Mouse (Mus musculus): ENCODE measurements around the gene Tfdp1. TPM values are rescaled to one million over a fixed set of nuclear protein-coding genes. Genes with fewer than 3 reads are reported as not detected.

Gene Tfdp1
- polyA plus RNA-seq, 1 experiment: 76.6 TPM

GRCm38 (mm10) chr8:13404666-13405131 lies 66.1 kb downstream of the Tfdp1 start, which contains the start of gene Grk1:
TSS of gene Grk1 (plus strand) at chr8:13405081.
- Histone ChIP-seq H3K4me3 (ENCODE audit: insufficient read depth, low read length) (no peak within 1 kb of the TSS), H3K4me1 (ENCODE audit: control insufficient read depth, insufficient read depth, low read length) (no peaks in the 10 kb centered on the region)
- no peak for TF ChIP-seq POLR2A (IDR thresholded peaks at IDR 0.05; ENCODE audit: extremely low read depth, insufficient read depth, low read length)
- no peak for TF ChIP-seq CTCF (IDR thresholded peaks at IDR 0.05; ENCODE audit: extremely low read depth, insufficient read depth, low read length)

DNA sequence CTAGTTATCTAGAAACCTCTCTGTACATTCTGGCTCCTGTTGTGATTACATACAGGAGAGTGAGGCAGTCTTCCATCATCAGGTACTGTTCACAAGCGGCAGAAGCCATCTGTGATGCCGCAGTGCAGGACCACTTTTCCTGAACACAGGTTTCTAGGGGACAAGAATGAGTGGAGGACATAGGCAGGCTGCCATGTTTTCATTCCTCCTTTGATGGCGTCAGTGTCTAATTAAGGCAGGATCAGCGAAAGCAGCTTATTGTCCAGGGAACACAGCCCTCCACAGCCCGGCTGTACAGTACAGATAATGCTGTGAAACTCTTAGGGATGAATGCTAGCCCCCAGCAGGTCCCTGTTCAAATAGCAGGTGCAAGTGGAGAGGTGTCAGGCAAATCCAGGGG lies 67.5 kb downstream of the Tfdp1 start:
- no peak overlapping the region for H3K27ac ChIP-seq (ENCODE audit: insufficient read depth, low read length)
- no peak overlapping the region for H3K4me3 ChIP-seq (ENCODE audit: insufficient read depth, low read length)
- TF ChIP-seq CTCF (IDR thresholded peaks at IDR 0.05; ENCODE audit: extremely low read depth, insufficient read depth, low read length) (no peak), POLR2A (IDR thresholded peaks at IDR 0.05; ENCODE audit: extremely low read depth, insufficient read depth, low read length) (no peak)
- no peaks in the 10 kb centered on the region for H3K4me1 ChIP-seq (ENCODE audit: control insufficient read depth, insufficient read depth, low read length)

More at GRCm38 (mm10) chr8:13404666-13405131, 66.1 kb downstream of the Tfdp1 start, which contains the start of gene Grk1:
- no peak within 1 kb of the TSS for H3K27ac ChIP-seq (ENCODE audit: insufficient read depth, low read length)

- no peaks in the 10 kb centered on the region for H3K4me1 ChIP-seq (ENCODE audit: control insufficient read depth, insufficient read depth, low read length)
- no peak overlapping the region for H3K4me3 ChIP-seq (ENCODE audit: insufficient read depth, low read length)
- TF ChIP-seq POLR2A (IDR thresholded peaks at IDR 0.05; ENCODE audit: extremely low read depth, insufficient read depth, low read length) (no peak), CTCF (IDR thresholded peaks at IDR 0.05; ENCODE audit: extremely low read depth, insufficient read depth, low read length) (peak; percentile 92)
These were observed 73.0 kb downstream of the Tfdp1 start for GRCm38 (mm10) chr8:13411597-13411996.

DNA sequence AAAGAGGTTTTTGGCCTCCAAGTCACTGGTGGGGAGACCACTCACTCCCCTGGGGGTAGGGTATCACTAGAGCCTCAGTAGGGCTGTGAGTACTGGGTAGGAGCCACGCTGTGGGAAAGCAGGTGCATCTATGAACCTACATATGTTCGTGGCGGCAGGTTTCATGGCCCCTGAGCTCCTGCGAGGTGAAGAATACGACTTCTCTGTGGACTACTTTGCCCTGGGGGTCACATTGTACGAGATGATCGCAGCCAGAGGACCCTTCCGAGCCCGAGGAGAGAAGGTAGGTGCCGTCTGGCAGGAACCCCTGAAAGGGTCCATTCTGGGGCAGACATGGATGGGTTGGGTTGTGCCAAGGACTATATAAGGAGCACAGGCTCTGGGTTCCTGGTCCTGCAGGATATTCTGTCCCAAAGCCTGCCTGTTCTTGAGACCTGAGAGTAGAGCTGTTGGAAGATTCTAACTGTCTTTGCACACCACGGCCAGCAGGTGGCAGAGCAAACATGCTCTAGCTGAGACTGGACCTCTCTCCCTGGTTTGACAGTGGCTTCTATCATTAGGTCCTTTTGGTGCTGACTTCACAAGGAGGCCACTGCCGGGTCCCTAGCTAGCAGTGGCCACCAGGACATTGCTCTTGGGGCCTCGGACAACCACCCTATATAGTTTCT lies 74.5 kb downstream of the Tfdp1 start:
- no peaks in the 10 kb centered on the region for H3K4me1 ChIP-seq (ENCODE audit: control insufficient read depth, insufficient read depth, low read length)
- H3K27ac ChIP-seq (ENCODE audit: insufficient read depth, low read length): no peak overlapping the region
- no peak overlapping the region for H3K4me3 ChIP-seq (ENCODE audit: insufficient read depth, low read length)
- TF ChIP-seq CTCF (IDR thresholded peaks at IDR 0.05; ENCODE audit: extremely low read depth, insufficient read depth, low read length) (peak; percentile 90), POLR2A (IDR thresholded peaks at IDR 0.05; ENCODE audit: extremely low read depth, insufficient read depth, low read length) (no peak)

More at GRCm38 (mm10) chr8:13411597-13411996, 73.0 kb downstream of the Tfdp1 start:
- no peak overlapping the region for H3K27ac ChIP-seq (ENCODE audit: insufficient read depth, low read length)

DNA sequence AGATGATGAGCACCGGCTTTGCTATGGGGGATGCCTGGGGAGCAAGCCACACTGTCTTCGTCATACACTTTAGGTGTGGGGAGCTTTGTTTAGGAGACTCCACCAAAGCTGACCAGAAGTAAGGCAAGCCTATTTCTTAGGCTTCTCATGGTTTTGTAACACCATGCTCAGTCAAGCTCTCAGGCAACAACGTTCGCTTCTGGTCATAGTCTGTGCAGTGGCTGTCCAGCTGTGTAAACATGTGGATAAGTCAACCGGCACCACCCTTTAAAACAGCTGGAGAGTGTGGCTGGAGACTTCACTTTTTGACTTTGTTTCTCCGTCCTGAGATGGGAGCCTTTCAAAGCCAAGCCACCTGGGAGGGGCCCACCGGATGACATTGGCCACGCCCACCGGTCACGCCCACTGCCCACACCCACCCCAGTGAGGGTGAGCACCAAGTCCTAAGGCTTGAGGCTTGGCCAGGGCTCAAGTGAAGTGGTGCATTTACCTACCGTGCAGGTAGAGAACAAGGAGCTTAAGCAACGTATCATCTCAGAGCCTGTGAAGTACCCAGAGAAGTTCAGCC lies 75.4 kb downstream of the Tfdp1 start:
- no peak overlapping the region for H3K4me3 ChIP-seq (ENCODE audit: insufficient read depth, low read length)
- H3K27ac ChIP-seq (ENCODE audit: insufficient read depth, low read length): no peak overlapping the region
- no peak for TF ChIP-seq POLR2A (IDR thresholded peaks at IDR 0.05; ENCODE audit: extremely low read depth, insufficient read depth, low read length)
- TF ChIP-seq CTCF (IDR thresholded peaks at IDR 0.05; ENCODE audit: extremely low read depth, insufficient read depth, low read length): no peak

DNA sequence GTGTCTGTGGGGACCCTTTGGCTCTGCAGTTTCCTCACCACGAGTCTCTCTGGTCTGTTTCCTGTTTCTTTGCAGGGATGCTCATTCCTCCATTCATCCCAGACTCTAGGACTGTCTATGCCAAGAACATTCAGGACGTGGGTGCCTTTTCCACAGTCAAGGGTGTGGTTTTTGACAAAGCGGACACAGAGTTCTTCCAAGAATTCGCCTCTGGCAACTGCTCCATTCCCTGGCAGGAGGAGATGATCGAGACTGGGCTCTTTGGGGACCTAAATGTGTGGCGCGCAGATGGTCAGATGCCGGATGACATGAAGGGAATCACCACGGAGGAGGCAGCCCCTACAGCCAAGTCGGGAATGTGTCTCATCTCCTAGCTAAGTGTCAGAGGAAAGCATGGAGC lies 77.3 kb downstream of the Tfdp1 start:
- no peak overlapping the region for H3K4me3 ChIP-seq (ENCODE audit: insufficient read depth, low read length)
- TF ChIP-seq POLR2A (IDR thresholded peaks at IDR 0.05; ENCODE audit: extremely low read depth, insufficient read depth, low read length): no peak
- TF ChIP-seq CTCF (IDR thresholded peaks at IDR 0.05; ENCODE audit: extremely low read depth, insufficient read depth, low read length): no peak

More for the DNA sequence above, 75.4 kb downstream of the Tfdp1 start:
- H3K4me1 ChIP-seq (ENCODE audit: control insufficient read depth, insufficient read depth, low read length): no peaks in the 10 kb centered on the region

DNA sequence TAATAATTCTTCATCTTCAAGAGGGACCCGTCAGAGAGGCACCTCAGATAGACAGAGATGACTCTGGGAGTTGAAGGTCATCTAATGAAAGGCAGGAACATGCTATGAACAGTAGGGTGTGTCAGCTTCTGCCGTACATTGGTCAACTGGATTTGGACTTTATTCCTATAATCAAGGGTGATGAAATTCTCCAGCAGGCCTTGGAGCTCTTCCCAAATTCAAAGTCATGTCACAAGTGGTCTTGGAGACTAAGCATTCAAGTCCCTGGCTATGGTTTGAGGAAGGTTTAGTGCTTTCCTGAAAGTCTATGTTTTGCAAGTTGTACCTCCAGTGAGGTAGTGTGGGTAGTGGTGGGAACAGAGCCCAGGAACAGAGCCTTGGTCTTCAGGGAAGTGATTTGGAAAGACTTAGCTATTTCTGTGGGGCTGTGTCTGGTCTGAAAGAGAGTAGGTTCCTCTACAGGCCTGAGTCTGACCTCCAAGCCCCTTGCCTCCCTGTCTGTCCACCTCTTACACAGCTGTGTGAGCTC lies 80.6 kb downstream of the Tfdp1 start:
- Histone ChIP-seq H3K4me3 (ENCODE audit: insufficient read depth, low read length) (no peak overlapping the region), H3K27ac (ENCODE audit: insufficient read depth, low read length) (no peak overlapping the region), H3K4me1 (ENCODE audit: control insufficient read depth, insufficient read depth, low read length) (peaks cover 2% of the 10 kb centered on the region; the same call in 1 of the 2 replicates)
- TF ChIP-seq CTCF (IDR thresholded peaks at IDR 0.05; ENCODE audit: extremely low read depth, insufficient read depth, low read length) (no peak), POLR2A (IDR thresholded peaks at IDR 0.05; ENCODE audit: extremely low read depth, insufficient read depth, low read length) (no peak)

More for the DNA sequence above, 77.3 kb downstream of the Tfdp1 start:
- no peaks in the 10 kb centered on the region for H3K4me1 ChIP-seq (ENCODE audit: control insufficient read depth, insufficient read depth, low read length)
- no peak overlapping the region for H3K27ac ChIP-seq (ENCODE audit: insufficient read depth, low read length)

DNA sequence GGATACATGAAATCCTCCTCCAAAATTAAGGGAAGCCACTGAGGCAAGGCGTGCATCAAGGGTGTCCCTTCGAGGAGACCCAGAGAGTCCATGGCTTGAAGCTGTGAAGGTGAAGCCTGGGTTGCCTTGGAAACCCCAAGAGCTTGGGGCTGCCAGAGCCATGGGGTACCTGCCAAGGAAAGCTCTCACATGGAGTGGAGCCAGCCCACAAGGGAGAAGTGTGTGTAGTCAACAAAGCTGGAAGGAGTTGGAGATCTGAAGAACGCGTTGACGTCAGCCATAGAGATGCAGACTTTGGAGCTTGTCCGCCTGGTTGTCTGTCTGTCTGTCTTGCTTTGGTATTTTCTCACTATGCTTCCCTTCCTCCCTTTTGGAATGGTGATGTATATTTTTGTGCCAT lies 82.4 kb downstream of the Tfdp1 start:
- no peak for TF ChIP-seq CTCF (IDR thresholded peaks at IDR 0.05; ENCODE audit: extremely low read depth, insufficient read depth, low read length)

DNA sequence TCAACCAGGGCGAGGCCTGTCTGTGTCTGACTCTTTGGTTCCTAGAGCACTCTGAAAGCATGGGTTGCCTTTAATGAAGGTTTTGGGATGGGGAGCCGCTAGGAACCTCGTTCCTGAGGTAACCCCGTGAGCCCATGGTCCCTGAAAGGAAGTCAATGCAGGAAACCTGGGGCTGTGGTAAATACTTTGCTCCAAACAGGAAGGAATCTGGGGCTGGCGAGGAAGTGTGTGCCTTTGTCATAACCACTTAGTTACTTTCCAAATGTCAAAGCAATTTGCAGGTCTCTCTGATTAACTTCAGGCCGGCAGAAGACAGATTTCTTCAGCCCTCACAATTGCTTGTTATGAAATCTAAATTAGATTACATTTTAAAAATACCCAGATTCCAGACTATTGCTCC lies 88.8 kb downstream of the Tfdp1 start:
- H3K4me3 ChIP-seq (ENCODE audit: insufficient read depth, low read length): no peak overlapping the region
- H3K4me1 ChIP-seq (ENCODE audit: control insufficient read depth, insufficient read depth, low read length): peaks cover 2% of the 10 kb centered on the region; the same call in 1 of the 2 replicates
- no peak overlapping the region for H3K27ac ChIP-seq (ENCODE audit: insufficient read depth, low read length)
- TF ChIP-seq POLR2A (IDR thresholded peaks at IDR 0.05; ENCODE audit: extremely low read depth, insufficient read depth, low read length) (no peak), CTCF (IDR thresholded peaks at IDR 0.05; ENCODE audit: extremely low read depth, insufficient read depth, low read length) (no peak)

More for the DNA sequence above, 82.4 kb downstream of the Tfdp1 start:
- no peak overlapping the region for H3K27ac ChIP-seq (ENCODE audit: insufficient read depth, low read length)
- no peak overlapping the region for H3K4me3 ChIP-seq (ENCODE audit: insufficient read depth, low read length)
- H3K4me1 ChIP-seq (ENCODE audit: control insufficient read depth, insufficient read depth, low read length): peaks cover 2% of the 10 kb centered on the region; the same call in 1 of the 2 replicates

Other genes starting within 250 kb of the Tfdp1 start
- 32.8 and 36.1 TPM in 2 replicates for gene Pcid2, start 233.3 kb upstream of the Tfdp1 start, polyA plus RNA-seq (2012; rRNA removed)
- gene Cul4a, start 233.1 kb upstream of the Tfdp1 start, polyA plus RNA-seq (2012; rRNA removed): 45.5 and 46.9 TPM in 2 replicates
- gene Lamp1, start 179.6 kb upstream of the Tfdp1 start, polyA plus RNA-seq (2012; rRNA removed): 425 and 453 TPM in 2 replicates
- gene Grtp1, start 138.1 kb upstream of the Tfdp1 start, polyA plus RNA-seq (2012; rRNA removed): 6.5 and 6.7 TPM in 2 replicates
- gene Adprhl1, start 84.6 kb upstream of the Tfdp1 start, polyA plus RNA-seq (2012; rRNA removed): 0.38 and 0.54 TPM in 2 replicates
- 56.4 TPM in 2 replicates for gene Dcun1d2, start 50.6 kb upstream of the Tfdp1 start, polyA plus RNA-seq (2012; rRNA removed)
- gene Tmco3, start 50.6 kb upstream of the Tfdp1 start, polyA plus RNA-seq (2012; rRNA removed): 43.1 and 43.3 TPM in 2 replicates
- not detected in 2 replicates for gene Atp4b, start 58.1 kb downstream of the Tfdp1 start, polyA plus RNA-seq (2012; rRNA removed)
- gene Grk1, start 66.3 kb downstream of the Tfdp1 start, polyA plus RNA-seq (2012; rRNA removed): 0.02 TPM in 1 of 2 replicates, not detected in the other
- 3.7 and 4.0 TPM in 2 replicates for gene Tmem255b, start 96.4 kb downstream of the Tfdp1 start, polyA plus RNA-seq (2012; rRNA removed)
- 101 and 106 TPM in 2 replicates for gene Gas6, start 155.7 kb downstream of the Tfdp1 start, polyA plus RNA-seq (2012; rRNA removed)
- gene 1700029H14Rik, start 223.7 kb downstream of the Tfdp1 start, polyA plus RNA-seq (2012; rRNA removed): 0.08 and 0.17 TPM in 2 replicates

Measured in cortical plate, adult 2 months (tissue).